Mouse (Mus musculus): Measurements from ENCODE around the gene Lyl1.
A peak's percentile ranks its signal among the peaks of the same experiment; 100 is the strongest.

The Lyl1 gene

DNA sequence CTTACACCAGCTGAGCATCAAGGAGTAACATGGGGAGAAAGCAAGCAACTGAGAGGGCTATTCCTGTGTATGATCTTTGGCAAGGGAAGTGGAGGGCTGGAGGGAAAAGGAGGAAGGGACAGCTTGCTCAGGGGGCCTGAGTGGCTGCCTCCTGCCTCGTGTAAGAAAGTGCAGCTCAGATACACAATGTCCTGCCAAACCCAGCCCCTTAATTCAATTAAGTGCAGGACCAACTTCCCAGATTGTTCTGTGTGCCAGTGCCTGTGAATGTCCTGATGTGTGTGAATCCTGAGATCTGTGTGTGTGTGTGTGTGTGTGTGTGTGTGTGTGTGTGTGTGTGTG is 38.1 kb downstream of the Lyl1 start:
- DNase-seq (ENCODE audit: inconsistent age in 2 of 2, low spot score in 1 of 2) = no peak

DNA sequence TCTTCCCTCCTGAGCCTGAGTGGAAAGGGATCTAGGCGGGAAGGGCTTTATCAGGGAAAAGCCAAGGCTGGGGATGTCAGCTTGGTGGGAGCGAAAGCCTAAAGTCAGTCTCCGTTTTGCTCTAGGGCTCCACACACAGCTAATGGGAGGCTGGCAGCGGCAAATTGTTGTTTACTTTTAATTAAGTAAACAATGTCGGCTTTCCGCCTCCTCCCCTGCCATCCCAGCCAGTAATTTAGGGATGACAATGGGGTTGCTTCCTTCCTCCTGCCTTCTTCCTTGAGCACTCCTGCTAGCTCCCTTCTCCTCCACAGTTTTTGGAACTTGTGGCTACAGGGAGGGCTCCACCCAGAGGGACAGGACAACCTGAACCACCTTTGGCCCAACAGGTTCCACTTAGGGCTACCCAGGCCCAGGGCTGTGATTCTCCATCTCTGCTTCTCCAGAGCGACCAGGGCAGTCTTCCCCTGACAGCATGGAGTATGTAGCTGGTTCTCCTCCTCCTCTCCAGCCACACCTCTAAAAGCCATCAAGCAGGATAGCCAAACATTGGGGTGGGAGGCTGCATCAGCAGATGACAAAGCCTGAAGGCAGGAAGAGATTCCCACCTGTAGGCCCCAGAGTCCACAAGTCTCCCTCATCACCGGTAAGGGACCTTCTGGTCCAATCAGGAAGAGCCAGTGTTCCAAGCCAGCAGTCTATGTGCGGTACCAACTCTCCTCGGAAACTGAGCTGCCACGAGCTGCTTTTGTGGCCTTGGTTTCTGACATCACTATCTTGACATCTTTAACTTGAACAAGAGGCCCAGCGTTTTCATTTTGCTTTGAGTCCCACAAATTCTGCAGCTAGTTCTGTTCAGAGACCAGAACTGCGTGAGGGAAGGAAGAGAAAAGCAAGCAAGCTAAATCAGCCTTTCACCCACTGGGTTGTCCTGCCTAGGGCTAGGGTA is 39.9 kb downstream of the Lyl1 start:
- DNase-seq (ENCODE audit: inconsistent age in 2 of 2, low spot score in 1 of 2) = no peak

DNA sequence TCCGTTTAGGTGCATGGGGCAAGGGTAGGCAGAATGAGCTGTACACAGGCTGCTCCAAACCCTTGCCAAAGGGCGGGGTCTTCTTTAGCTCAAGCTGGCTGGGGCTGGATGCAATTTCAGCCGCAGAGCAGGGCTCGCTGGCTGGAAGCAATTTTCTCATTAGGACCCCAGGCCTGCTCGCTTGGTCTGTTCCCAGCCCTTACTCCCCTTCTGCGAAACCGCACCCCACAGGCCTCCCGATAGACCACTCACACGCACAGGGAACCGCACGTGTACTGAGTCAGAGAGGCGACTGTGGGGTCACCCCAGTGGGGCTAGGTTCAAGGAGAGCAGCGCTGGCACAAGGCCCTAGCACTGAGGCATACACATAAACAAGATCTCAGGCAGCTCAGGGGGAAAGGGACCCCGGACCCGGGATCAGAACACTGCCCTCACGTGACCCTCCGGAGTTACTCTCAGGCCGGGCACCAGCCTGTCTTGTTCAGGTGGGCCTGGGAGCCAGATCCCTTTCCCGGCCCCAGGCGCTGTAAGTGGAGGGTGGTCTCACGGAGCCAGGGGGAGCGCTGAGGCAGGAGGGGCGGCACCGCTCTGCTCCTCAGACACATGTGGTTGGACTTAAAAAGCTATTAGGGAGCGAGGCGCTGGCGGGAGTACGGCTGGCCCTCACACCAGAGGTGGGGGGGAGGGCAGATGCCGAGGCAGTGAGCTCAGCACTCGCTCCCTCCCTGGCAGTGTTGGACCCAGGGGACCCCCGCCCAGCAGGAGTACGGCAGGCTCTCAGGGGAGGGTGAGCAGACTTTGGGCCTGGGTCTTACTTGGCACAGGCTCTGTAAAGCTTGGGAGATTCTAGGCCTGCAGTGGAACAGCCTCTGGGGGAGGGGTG is 41.2 kb downstream of the Lyl1 start:
- peak in 1 of 2 experiments; percentile 45 for DNase-seq (ENCODE audit: inconsistent age in 2 of 2, low spot score in 1 of 2)

DNA sequence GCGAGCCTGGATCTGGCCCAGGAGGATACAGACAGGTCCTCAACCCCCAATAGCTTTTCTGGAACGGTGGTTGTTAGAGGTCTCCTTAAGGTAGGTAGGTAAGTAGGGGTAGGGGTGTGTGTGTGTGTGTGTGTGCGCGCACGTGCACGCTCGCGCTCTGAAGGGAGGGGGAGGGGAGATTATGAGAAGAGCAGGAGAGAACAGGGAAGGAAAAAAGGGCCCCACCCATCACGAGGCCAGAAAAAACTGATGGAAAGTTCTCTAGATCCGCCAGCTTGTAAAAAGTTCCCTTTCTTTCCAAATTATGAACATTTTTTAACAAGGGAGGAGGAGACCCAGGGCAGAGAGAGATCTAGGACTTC is 41.8 kb downstream of the Lyl1 start:
- DNase-seq (ENCODE audit: inconsistent age in 2 of 2, low spot score in 1 of 2) = no peak

DNA sequence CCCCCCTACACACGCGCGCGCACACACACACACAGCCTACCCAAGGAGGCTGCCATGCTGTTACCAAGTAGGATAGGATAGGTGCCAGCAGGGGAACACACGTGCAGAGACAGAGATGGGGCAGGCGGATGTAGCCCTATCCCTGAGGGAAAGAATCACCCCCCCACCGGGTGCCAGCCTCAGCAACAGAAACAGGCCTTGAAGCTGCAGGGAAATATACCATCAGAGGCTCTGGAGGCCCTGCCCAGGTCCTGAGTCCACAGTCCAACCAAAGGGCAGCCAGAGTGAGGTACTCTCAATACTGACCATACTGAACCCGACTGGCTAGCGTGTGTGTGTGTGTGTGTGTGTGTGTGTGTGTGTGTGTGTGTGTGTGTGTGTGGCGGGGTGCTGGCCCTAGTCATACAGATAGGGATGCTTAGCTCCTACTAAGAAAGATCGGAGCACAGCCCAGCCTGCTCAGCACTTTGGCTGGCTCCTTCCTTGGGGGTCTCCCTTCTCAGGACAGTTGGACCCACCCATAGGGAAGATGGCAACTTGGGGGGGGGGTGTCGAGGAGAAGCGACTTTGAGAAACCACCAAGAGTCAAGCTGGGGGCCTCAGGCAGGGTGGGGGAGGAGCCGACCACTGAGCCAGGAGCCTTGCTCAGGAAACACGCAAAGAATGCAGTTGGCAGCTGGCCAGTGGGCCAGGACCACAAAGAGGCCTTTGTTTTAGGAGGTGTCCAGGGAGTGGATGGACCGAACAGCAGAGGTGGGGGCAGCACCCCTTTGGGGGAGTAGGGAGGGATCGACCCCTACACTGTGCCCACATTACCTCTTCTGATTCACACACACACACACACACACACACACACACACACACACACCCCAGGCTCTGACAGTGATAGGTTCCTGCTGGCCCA is 42.5 kb downstream of the Lyl1 start:
- DNase-seq (ENCODE audit: inconsistent age in 2 of 2, low spot score in 1 of 2) = peak; percentile 47 to 66

DNA sequence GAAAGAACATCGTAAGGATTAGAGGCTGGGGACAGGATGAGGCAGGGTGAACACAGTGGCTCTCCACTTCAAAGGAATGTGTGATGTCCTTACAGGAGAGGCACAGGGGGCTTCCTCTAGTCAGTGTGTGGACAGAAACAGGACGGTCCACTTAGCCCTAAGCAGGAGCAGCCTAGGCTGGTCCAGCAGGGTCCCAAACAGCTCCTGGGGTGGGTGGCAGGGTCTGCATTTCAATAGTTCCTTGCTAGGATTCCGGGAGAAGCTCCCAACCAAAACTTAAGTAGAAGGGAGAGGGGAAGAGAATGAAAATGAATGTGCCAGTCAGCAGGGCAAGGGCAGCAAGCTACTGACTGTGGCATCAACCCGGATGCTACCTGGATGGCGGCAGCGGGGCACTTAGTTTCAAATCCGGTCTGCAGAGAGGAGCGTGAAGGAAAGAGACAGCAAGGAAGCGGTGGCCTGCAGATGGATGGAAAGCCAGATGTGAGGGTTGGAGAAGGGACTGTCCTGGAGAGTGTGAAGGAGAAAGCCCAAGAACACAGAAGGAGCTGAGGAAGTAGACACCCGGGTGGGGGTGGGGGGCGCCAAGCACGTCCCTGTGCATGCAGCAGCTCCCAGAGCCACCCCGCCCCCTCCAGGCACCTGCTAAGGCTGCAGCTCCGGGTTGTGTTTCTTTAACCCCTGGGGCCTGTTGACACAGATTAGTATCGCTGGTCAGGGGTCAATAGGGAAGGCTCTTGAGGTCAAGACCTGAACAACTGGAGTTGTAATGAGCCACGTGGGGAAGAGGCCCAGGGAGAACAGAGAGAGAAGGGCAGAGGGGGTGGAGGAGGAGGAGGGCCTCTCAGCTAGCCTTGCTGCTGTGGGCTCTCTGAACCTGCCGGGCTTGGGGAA is 44.0 kb downstream of the Lyl1 start:
- no peak for DNase-seq (ENCODE audit: inconsistent age in 2 of 2, low spot score in 1 of 2)

DNA sequence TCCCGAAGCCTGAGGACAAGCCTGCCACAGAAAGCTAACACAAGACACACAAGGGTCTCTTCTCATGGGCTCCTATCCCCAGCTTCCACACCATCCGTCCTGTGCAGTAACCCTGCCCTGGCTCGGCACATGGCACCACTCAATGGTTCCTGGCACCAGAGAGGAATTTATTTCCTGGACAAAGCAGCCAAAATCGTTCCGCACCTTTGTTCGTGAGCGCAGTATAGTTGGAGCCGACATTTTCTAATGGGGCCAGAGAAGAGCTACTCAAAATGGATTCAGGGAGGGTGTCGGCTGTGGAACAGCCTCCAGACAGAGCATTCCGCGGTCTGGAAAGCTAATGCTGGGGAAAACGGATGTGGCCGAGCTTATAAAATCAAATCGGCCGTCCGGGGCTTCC is 48.3 kb downstream of the Lyl1 start:
- DNase-seq (ENCODE audit: inconsistent age in 2 of 2, low spot score in 1 of 2) = no peak

DNA sequence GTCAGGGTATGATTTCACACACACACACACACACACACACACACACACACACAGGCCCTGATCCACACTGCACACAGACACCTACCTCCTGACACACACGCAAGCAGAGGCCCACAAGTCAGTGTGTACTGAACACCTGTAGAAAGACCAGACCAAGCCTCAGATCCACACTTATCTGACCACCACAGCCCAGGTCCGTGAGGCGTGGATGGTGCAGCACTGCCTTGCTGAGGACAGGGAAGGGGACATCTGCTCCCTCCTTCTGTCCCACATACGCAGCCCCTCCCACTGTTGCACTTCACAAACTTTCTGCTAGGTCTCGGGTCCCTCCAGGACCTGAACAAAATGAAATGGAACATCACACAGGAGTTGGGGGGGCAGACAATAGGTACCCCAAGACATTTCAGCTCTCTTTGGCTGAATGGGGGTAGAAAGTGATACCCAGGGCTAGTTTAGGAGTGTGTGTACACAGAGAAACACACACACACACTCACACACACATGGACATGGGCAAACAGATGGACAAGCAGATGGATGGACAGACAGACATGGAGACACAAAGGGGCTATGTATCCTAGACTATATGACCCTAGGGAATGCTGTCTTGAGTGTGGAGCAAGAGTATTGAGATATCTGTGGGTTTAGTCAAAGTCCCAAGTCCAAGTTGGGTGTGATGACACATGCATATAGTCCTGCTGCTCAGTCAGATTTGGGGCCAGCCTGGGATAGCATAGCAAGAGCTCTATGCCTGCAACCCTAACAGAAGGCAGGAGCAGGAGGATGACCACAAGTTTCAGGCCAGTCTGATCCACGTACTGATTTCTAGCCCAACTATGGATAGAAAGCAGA is 51.7 kb downstream of the Lyl1 start:
- no peak for DNase-seq (ENCODE audit: inconsistent age in 2 of 2, low spot score in 1 of 2)
